Mouse (Mus musculus) midbrain, postnatal 0 days (tissue): ENCODE results near the gene Gpbp1l1. TPM values are rescaled to one million over a fixed set of nuclear protein-coding genes. Genes with fewer than 3 reads are reported as not detected.
A peak's percentile ranks its signal among the peaks of the same experiment; 100 is the strongest.

Experiments
- ATAC-seq: fragments of 200-750 bp; cut with Nextera tagmentation; 2 replicates; pipeline ENCODE4 v1.8.0; 2017; ENCODE audit warnings: moderate number of reproducible peaks, mild to moderate bottlenecking, moderate TSS enrichment, moderate library complexity; ENCODE audit not compliant: low FRiP score
- DNase-seq: peaks from one replicate; pipeline ENCODE4 v3.0.0-alpha.2; 2015; ENCODE audit warnings: low spot score
- H3K27ac ChIP-seq: fragments of 300-500 bp; sonication (generic); 2 replicates; pipeline ENCODE4 v1.5.1; 2014; ENCODE audit warnings: low read depth, mild to moderate bottlenecking, low read length, mixed read lengths
- H3K27me3 ChIP-seq: fragments of 300-500 bp; sonication (generic); 2 replicates; pipeline ENCODE4 v1.6.1; 2014; ENCODE audit warnings: low read length, control low read depth, mixed read lengths; ENCODE audit not compliant: insufficient read depth
- H3K36me3 ChIP-seq: fragments of 300-500 bp; sonication (generic); 2 replicates; pipeline ENCODE4 v1.6.1; 2014; ENCODE audit warnings: low read length, control low read depth, mixed read lengths; ENCODE audit not compliant: insufficient read depth
- H3K4me1 ChIP-seq: fragments of 300-500 bp; sonication (generic); 2 replicates; pipeline ENCODE4 v1.6.1; 2014; ENCODE audit warnings: mild to moderate bottlenecking, control low read depth, antibody characterized with exemption, low read length, mixed read lengths; ENCODE audit not compliant: insufficient read depth
- H3K4me2 ChIP-seq: fragments of 300-500 bp; sonication (generic); 2 replicates; pipeline ENCODE4 v1.6.1; 2014; ENCODE audit warnings: low read depth, mild to moderate bottlenecking, low read length, mixed read lengths; ENCODE audit not compliant: poor library complexity, severe bottlenecking
- H3K4me3 ChIP-seq: fragments of 300-500 bp; sonication (generic); 2 replicates; pipeline ENCODE4 v1.5.1; 2014; ENCODE audit warnings: low read depth, mild to moderate bottlenecking, low read length, moderate library complexity
- H3K9ac ChIP-seq: fragments of 300-500 bp; sonication (generic); replicated peaks from 2 replicates; pipeline ENCODE4 v1.6.1; 2014; ENCODE audit warnings: mild to moderate bottlenecking, low read length, moderate library complexity, mixed read lengths; ENCODE audit not compliant: poor library complexity, severe bottlenecking
- H3K9me3 ChIP-seq: fragments of 300-500 bp; sonication (generic); 2 replicates; pipeline ENCODE4 v1.6.1; 2016; ENCODE audit warnings: low read length, control low read depth
- CTCF ChIP-seq: IDR thresholded peaks from 2 replicates; pipeline ENCODE4 v1.5.1; 2016; ENCODE audit warnings: antibody characterized with exemption, mild to moderate bottlenecking
- WGBS: fragments of 180-500 bp; shearing (Covaris S2); extraction: QIAGEN DNeasy Blood & Tissue Kit; methylation state at CpG from one replicate; pipeline ENCODE4 v1.1.7; 2014; 5-methylcytosine and 5-hydroxymethylcytosine counted together
- polyA plus RNA-seq: library from polyadenylated mRNA; unstranded; fragments of >200 nt; fragmentation: Nextera tagmentation; extraction: Ambion mirVana; gene quantifications from 2 replicates; pipeline ENCODE4 v1.2.1, GENCODE M21; 2015
- total RNA-seq: library from RNA; depleted of rRNA; stranded (reverse); fragments of >200 nt; gene quantifications from 2 replicates; pipeline ENCODE4 v1.2.3, GENCODE M21; 2014; rRNA removed

The Gpbp1l1 gene
- total RNA-seq (33.7 and 45.5 TPM in 2 replicates), polyA plus RNA-seq (13.7 and 14.7 TPM in 2 replicates)

DNA sequence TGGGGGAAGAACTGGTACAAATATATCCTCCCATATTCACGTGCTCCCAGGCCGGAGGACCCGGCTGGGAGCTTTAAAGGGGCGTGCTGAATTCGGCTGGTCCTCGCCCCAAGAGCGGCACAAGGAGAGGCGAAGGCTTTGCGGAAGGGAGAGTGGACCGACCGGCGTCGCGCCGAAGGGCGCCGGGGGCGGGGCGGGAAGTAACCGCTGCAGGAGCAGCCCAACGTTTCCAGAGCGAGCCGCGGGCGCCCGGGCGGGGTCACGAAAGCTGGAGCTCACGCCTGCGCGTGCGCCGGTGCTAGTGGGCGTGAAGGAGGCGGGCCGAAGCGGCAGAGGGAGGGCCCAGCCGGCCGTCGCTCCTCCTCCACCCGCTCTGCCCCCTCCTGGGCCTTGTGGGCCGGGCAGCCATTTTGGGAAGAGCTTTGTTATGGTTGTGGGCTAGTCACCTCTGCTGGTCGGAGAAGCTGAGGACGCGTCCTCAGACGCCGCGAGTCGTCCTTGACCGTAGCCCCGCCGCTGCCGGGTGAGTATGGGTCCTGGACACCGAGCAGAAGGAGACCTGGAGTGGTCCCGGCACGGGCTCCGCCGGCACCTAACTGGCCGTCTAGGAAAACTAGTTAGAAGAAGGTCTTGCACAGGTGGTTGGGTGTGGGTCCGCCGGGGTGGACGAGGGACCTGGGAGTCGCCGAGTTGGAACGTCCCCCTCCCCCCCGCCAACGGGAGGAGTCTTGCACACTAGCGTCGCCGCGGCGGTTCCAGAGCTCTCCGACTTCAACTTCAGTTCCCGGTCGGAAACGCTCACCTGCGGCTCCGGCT lies at the start of gene Gpbp1l1:
Gene Gpbp1l1 (plus strand): TSS at position 353 of the 816 bp plus-strand sequence.
- H3K27me3 ChIP-seq, result no peaks in the 10 kb centered on the region
- TF ChIP-seq CTCF, result peak; percentile 63
- peaks cover 6% of the 10 kb centered on the region; the same call in 1 of the 2 replicates for H3K36me3 ChIP-seq
- WGBS, result under 1% methylated on average over 72 of the region's 78 CpGs
- peak within 1 kb of the TSS; percentile 67 for H3K4me2 ChIP-seq
- H3K9ac ChIP-seq, result peak within 1 kb of the TSS; percentile 71
- 0 out of 2 replicates have a peak, but pooled peaks cover 2% of the 10 kb centered on the region for H3K4me1 ChIP-seq
- ATAC-seq (peak; percentile 98), DNase-seq (peak; percentile 97)
- no peaks in the 10 kb centered on the region for H3K9me3 ChIP-seq
- H3K4me3 ChIP-seq, result peak within 1 kb of the TSS; percentile 94
- peak within 1 kb of the TSS; percentile 94 for H3K27ac ChIP-seq

DNA sequence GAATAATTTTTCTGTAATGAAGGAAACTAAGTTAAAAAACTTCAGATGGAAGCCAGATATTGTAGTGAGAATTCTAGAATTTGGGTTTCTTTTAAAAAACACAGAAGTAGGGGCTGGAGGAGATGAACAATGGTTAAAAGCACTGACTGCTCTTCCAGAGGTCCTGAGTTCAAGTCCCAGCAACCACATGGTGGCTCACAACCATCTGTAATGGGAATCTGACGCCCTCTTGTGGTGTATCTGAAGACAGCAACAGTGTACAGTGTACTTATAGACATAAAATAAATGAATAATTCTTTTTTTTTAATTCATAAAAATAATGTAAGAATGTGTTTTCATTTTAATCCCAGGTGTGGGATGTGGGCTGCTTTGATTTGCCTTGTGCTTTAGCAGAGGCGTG lies 26.3 kb upstream of the Gpbp1l1 start:
- TF ChIP-seq CTCF, result 0 out of 2 replicates have a peak, but pooled peaks have one; percentile 14
- H3K4me1 ChIP-seq, result no peaks in the 10 kb centered on the region
- DNase-seq (no peak), ATAC-seq (no peak)
- no peak overlapping the region for H3K9ac ChIP-seq
- no peak overlapping the region for H3K4me2 ChIP-seq
- H3K9me3 ChIP-seq, result no peaks in the 10 kb centered on the region
- WGBS, result 65% methylated on average over 2 of the region's 2 CpGs
- no peaks in the 10 kb centered on the region for H3K27me3 ChIP-seq
- H3K4me3 ChIP-seq, result no peak overlapping the region
- no peaks in the 10 kb centered on the region; the same call in 1 of the 2 replicates for H3K36me3 ChIP-seq
- H3K27ac ChIP-seq, result no peak overlapping the region

DNA sequence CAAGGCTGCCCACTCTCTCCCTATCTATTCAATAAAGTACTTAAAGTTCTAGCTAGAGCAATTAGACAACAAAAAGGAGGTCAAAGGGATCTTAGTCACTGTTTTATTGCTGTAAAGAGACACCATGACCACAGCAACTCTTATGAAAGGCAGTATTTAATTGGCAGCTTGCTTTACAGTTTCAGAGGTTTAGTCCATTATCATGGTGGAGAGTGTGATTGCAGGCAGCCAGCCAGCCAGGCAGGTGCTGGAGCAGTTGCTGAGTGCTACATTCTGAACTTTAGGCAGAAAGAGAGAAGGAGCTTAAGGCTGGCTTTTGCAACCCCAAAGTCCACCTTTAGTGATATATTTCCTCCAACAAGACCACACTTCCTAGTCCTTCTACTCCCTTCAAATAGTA lies 21.1 kb upstream of the Gpbp1l1 start:
- H3K27ac ChIP-seq, result no peak overlapping the region
- H3K4me2 ChIP-seq, result no peak overlapping the region
- DNase-seq, result no peak
- no peak overlapping the region for H3K4me3 ChIP-seq
- no peak for ATAC-seq
- no peaks in the 10 kb centered on the region for H3K27me3 ChIP-seq
- no peaks in the 10 kb centered on the region; the same call in 1 of the 2 replicates for H3K36me3 ChIP-seq
- TF ChIP-seq CTCF, result no peak
- H3K9ac ChIP-seq, result no peak overlapping the region
- no peaks in the 10 kb centered on the region for H3K9me3 ChIP-seq
- no peaks in the 10 kb centered on the region for H3K4me1 ChIP-seq

DNA sequence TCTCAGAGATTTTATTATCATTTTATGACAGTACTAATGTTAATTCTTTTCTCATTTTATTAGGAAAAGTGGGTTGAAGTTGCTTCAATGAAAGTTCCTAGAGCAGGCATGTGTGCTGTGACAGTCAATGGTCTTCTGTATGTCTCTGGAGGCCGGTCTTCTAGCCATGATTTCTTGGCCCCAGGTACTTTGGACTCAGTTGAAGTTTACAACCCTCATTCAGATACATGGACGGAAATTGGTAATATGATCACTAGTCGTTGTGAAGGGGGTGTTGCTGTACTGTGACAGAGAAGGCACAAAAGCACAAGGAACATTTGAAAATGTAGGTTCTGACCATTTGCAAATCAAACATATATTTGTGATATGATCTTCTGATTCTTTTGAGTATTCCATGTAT lies 19.7 kb upstream of the Gpbp1l1 start:
- 94% methylated on average over 3 of the region's 3 CpGs for WGBS
- ATAC-seq (no peak), DNase-seq (no peak)

DNA sequence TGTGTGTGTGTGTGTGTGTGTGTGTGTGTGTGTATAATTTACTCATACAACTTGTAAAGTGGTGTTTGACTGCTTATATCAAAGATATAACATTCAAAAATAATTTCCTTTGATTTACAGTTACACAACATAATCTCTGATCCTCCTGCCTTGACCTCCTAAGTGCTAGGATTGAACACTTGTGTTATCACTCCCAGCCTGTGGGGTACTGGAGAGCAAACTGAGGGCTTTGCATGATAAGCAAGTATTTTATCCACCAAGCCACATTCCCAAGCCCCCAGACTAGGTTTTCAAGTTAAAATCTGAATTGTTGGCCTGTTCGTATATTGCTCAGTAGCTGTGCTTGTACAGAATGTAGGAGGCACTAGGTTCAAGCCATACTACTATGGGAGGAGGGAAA lies 7.0 kb upstream of the Gpbp1l1 start:
- H3K27me3 ChIP-seq, result no peaks in the 10 kb centered on the region
- peaks cover 6% of the 10 kb centered on the region; the same call in 1 of the 2 replicates for H3K36me3 ChIP-seq
- H3K27ac ChIP-seq, result no peak overlapping the region
- no peaks in the 10 kb centered on the region for H3K9me3 ChIP-seq
- no peak overlapping the region for H3K4me3 ChIP-seq
- no peak overlapping the region for H3K4me2 ChIP-seq
- WGBS, result 81% methylated on average over 1 of the region's 1 CpGs
- ATAC-seq (no peak), DNase-seq (no peak)
- TF ChIP-seq CTCF, result no peak
- H3K9ac ChIP-seq, result no peak overlapping the region
- no peaks in the 10 kb centered on the region for H3K4me1 ChIP-seq

More for the DNA sequence above, 19.7 kb upstream of the Gpbp1l1 start:
- Histone ChIP-seq H3K4me1 (no peaks in the 10 kb centered on the region), H3K36me3 (no peaks in the 10 kb centered on the region; the same call in 1 of the 2 replicates), H3K4me2 (no peak overlapping the region), H3K27me3 (no peaks in the 10 kb centered on the region), H3K9me3 (no peaks in the 10 kb centered on the region), H3K9ac (no peak overlapping the region), H3K4me3 (no peak overlapping the region), H3K27ac (no peak overlapping the region)
- TF ChIP-seq CTCF, result no peak

DNA sequence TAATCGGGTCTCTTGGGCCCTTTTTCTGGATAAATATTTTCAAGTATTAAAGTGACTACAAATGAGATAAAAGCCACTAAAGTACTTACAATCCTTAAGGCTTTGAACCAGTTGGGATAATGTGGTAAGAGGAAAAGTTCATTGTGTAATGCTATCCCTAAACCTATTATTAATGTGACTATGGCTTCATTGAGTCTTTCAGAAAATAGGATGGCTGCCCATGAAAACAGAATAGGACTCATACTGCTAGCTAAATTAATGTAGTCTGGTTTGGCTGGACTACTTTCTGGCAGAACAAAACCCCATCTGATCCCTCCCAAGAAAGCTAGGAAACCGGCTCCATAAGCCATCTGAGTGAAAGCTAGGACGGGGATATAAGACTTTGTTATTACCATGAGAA lies 4.4 kb upstream of the Gpbp1l1 start:
- no peak for TF ChIP-seq CTCF
- DNase-seq, result no peak
- no peak overlapping the region for H3K4me3 ChIP-seq
- no peak for ATAC-seq
- 72% methylated on average over 3 of the region's 3 CpGs for WGBS
- peaks cover 6% of the 10 kb centered on the region; the same call in 1 of the 2 replicates for H3K36me3 ChIP-seq
- no peaks in the 10 kb centered on the region for H3K4me1 ChIP-seq
- no peak overlapping the region for H3K27ac ChIP-seq
- no peak overlapping the region for H3K9ac ChIP-seq
- H3K9me3 ChIP-seq, result no peaks in the 10 kb centered on the region
- H3K4me2 ChIP-seq, result no peak overlapping the region
- no peaks in the 10 kb centered on the region for H3K27me3 ChIP-seq
